Mouse (Mus musculus) liver, embryonic 14.5 days (tissue): ENCODE data around the gene Golga1.

ENCODE experiments used
- CTCF ChIP-seq: IDR thresholded peaks from 2 replicates; pipeline ENCODE4 v1.5.1; 2016; ENCODE audit warnings: antibody characterized with exemption, low read depth, control low read depth
- EP300 ChIP-seq: IDR thresholded peaks from 2 replicates; pipeline ENCODE4 v1.6.1; 2016; ENCODE audit warnings: antibody characterized with exemption, low read depth

DNA sequence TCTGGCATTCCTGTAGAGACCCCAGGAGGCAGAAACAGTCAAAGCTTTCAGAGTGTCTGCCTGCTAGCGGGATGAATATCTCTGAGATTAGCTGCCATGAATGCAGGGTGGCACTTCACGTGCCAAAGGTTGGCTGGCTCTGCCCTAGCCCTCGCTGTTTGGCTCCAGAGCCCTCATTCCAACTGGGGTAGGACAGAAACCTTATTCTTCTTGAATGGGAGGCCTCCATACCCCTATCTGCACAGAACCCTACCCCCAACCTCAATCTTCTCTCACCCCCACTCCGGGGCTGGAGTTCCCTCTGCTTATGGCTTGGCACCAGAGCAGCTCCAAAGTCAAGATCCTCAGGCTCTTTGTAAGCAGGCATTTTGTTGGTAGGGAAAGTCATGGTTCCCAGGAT lies 87.5 kb downstream of the Golga1 start:
- TF ChIP-seq CTCF (no peak), EP300 (no peak)
